Mouse (Mus musculus) hindbrain, postnatal 0 days (tissue): ENCODE results near the gene Prkar2a. TPM values are rescaled to one million over a fixed set of nuclear protein-coding genes. Genes with fewer than 3 reads are reported as not detected.

Source experiments
- ATAC-seq: fragments of 200-750 bp; cut with Nextera tagmentation; 2 replicates; pipeline ENCODE4 v1.8.0; 2017; ENCODE audit warnings: mild to moderate bottlenecking, moderate TSS enrichment, moderate library complexity
- DNase-seq: peaks from one replicate; pipeline ENCODE4 v3.0.0-alpha.2; 2015; ENCODE audit warnings: low spot score
- H3K27ac ChIP-seq: fragments of 300-500 bp; sonication (generic); 2 replicates; pipeline ENCODE4 v1.5.1; 2014; ENCODE audit warnings: mild to moderate bottlenecking
- H3K27me3 ChIP-seq: fragments of 300-500 bp; sonication (generic); 2 replicates; pipeline ENCODE4 v1.6.1; 2014; ENCODE audit warnings: low read length, mixed read lengths; ENCODE audit not compliant: insufficient read depth
- H3K36me3 ChIP-seq: fragments of 300-500 bp; sonication (generic); 2 replicates; pipeline ENCODE4 v1.6.1; 2014; ENCODE audit warnings: low read length, mixed read lengths; ENCODE audit not compliant: insufficient read depth
- H3K4me1 ChIP-seq: fragments of 300-500 bp; sonication (generic); 2 replicates; pipeline ENCODE4 v1.6.1; 2014; ENCODE audit warnings: antibody characterized with exemption, low read length, mixed read lengths; ENCODE audit not compliant: insufficient read depth
- H3K4me2 ChIP-seq: fragments of 300-500 bp; sonication (generic); 2 replicates; pipeline ENCODE4 v1.6.1; 2014; ENCODE audit warnings: low read depth, mild to moderate bottlenecking, low read length, moderate library complexity, mixed read lengths
- H3K4me3 ChIP-seq: fragments of 300-500 bp; sonication (generic); 2 replicates; pipeline ENCODE4 v1.5.1; 2014; ENCODE audit warnings: low read length
- H3K9ac ChIP-seq: fragments of 300-500 bp; sonication (generic); replicated peaks from 2 replicates; pipeline ENCODE4 v1.6.1; 2014; ENCODE audit warnings: mild to moderate bottlenecking, low read length, moderate library complexity, mixed read lengths
- H3K9me3 ChIP-seq: fragments of 300-500 bp; sonication (generic); 2 replicates; pipeline ENCODE4 v1.6.1; 2016; ENCODE audit warnings: low read length, mixed read lengths
- CTCF ChIP-seq: IDR thresholded peaks from 2 replicates; pipeline ENCODE4 v1.5.1; 2016; ENCODE audit warnings: antibody characterized with exemption, control low read depth, low read depth
- WGBS: fragments of 180-500 bp; shearing (Covaris S2); extraction: QIAGEN DNeasy Blood & Tissue Kit; methylation state at CpG from one replicate; pipeline ENCODE4 v1.1.7; 2014; 5-methylcytosine and 5-hydroxymethylcytosine counted together
- polyA plus RNA-seq: library from polyadenylated mRNA; unstranded; fragments of >200 nt; fragmentation: Nextera tagmentation; extraction: Ambion mirVana; gene quantifications from 2 replicates; pipeline ENCODE4 v1.2.1, GENCODE M21; 2015
- total RNA-seq: library from RNA; depleted of rRNA; stranded (reverse); fragments of >200 nt; gene quantifications from 2 replicates; pipeline ENCODE4 v1.2.3, GENCODE M21; 2014; rRNA removed

The Prkar2a gene
- total RNA-seq (87.3 and 92.2 TPM in 2 replicates), polyA plus RNA-seq (39.7 and 43.9 TPM in 2 replicates)

DNA sequence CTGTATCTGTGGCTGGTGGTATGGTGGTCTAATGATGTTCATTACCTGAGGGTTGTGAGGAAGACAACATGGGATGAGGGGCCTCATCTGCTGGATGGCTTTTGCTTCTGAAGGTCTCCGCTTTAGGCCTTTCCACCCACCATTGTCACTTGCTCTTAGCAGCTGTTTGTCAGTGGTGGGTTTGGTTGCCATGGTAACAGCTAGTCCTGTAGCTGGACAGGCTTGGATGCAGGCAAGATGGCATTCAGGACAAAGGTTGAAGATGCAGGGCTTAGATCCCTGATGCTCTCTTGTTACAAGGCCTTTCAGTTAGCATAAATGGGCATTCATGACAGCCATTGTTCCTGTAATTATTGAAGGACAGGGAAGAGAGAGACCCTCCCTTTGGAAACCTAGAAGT is at the start of gene Prkar2a:
TSS of gene Prkar2a (plus strand) at position 209 of the 400 bp plus-strand sequence.
- H3K4me1 ChIP-seq, result peaks cover 18% of the 10 kb centered on the region
- TF ChIP-seq CTCF, result no peak
- H3K4me3 ChIP-seq, result no peak within 1 kb of the TSS
- no peaks in the 10 kb centered on the region for H3K27me3 ChIP-seq
- peak within 1 kb of the TSS; percentile 38; the same call in 1 of the 2 replicates for H3K27ac ChIP-seq
- no peaks in the 10 kb centered on the region for H3K9me3 ChIP-seq
- DNase-seq (peak; percentile 76), ATAC-seq (no peak)
- WGBS, result 31% methylated on average over 1 of the region's 1 CpGs
- H3K4me2 ChIP-seq, result no peak within 1 kb of the TSS
- no peak within 1 kb of the TSS for H3K9ac ChIP-seq
- H3K36me3 ChIP-seq, result 0 out of 2 replicates have a peak, but pooled peaks cover 5% of the 10 kb centered on the region

DNA sequence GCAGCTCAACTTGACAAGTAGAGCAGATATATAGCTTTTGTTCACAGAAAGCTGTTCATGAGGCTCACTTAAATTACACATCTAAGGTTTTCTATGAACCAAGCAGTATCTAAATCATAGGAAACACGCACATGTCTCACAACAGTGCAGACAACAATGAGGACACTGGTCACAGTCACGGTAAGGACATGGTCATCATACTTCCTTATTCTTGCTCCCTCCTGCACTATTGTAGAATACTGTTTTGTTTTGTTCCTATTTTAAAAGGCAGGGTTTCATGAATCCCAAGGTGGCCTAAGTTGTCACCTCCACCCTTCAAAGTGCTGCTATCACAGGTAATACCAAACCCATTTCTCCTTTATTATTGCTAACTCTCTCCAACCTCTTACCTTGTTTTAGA is 49.3 kb upstream of the Prkar2a start:
- H3K9ac ChIP-seq, result no peak overlapping the region
- 91% methylated on average over 2 of the region's 2 CpGs for WGBS
- no peaks in the 10 kb centered on the region for H3K4me1 ChIP-seq
- no peaks in the 10 kb centered on the region for H3K36me3 ChIP-seq
- no peaks in the 10 kb centered on the region for H3K9me3 ChIP-seq
- no peak for TF ChIP-seq CTCF
- DNase-seq (no peak), ATAC-seq (no peak)
- no peak overlapping the region for H3K27ac ChIP-seq
- H3K4me2 ChIP-seq, result no peak overlapping the region
- no peak overlapping the region for H3K4me3 ChIP-seq
- H3K27me3 ChIP-seq, result no peaks in the 10 kb centered on the region

DNA sequence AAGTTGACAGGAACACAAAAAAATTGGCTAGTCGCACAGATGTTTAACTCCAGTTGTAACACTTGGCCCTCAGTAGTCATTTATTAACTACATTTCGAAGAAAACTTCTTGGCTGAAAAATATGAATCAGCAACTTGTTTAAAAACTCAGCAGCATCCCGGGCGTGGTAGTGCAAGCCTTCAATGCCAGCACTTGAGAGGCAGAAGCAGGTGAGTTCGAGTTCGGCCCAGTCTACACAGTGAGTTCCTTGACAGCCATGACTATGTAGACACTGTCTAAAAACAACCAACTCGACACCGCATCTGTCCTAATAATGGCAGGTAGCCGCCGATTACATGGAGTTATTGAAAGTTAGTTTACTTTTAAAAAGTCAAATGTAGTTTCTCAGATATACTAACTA is 40.9 kb upstream of the Prkar2a start:
- no peak for TF ChIP-seq CTCF
- Histone ChIP-seq H3K27me3 (no peaks in the 10 kb centered on the region), H3K4me3 (peak overlapping the region; percentile 98), H3K36me3 (no peaks in the 10 kb centered on the region), H3K4me1 (peaks cover 5% of the 10 kb centered on the region), H3K4me2 (peak overlapping the region; percentile 66), H3K9ac (peak overlapping the region; percentile 85), H3K27ac (peak overlapping the region; percentile 90), H3K9me3 (no peaks in the 10 kb centered on the region)
- ATAC-seq, result no peak
- DNase-seq, result no peak
- 46% methylated on average over 10 of the region's 10 CpGs for WGBS

DNA sequence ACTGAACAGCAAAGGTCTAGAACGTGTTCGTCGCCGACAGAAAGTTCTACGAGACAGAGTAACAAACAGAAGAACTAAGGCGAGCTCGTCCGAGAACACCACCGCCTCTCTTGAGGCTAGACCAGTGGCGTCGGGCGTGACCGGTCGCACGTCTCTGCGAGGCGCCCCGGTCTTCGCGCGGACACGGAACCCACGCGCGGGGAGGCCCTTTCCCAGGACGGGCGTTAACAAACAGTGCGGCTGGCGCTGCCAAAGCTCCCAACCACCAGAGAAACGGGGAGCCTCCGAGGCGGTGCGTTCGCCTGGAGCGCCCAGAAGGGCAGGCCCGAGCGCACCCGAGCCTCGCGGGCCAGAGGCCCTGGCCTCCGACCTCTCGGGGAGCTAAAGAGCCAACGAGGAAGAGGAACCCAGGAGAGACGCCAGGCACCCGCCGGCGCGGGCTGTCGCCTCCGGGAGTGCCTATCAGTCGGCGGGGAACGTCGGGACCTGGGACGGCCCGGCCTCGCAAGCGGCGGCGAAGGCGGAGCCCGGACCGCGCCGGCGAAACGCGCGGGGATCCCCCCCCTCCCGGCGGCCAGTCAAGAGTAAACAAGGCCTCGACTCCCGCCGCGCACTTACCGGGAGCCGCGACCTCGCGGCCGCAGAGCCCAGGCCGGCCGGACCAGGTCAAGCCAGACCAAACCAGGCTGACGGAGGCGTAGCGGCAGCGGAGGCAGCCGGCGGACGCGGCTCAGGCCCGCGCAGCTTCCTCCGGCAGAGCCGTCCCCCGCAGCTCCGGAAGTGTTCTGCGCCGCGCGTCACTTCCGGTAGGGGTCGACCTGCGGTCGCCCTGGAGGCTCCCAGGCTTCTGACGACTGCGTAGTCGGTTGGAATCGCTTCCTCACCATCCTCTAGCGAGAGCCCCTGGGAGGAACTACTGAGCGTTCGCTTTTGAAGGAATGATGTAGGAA is 40.2 kb upstream of the Prkar2a start, which contains the start of gene Arih2:
TSS of gene Arih2 (minus strand) at position 776 of the 950 bp plus-strand sequence.
- TF ChIP-seq CTCF, result no peak
- ATAC-seq, result peak; percentile 98
- under 1% methylated on average over 111 of the region's 112 CpGs for WGBS
- Histone ChIP-seq H3K4me1 (peaks cover 5% of the 10 kb centered on the region), H3K4me3 (peak within 1 kb of the TSS; percentile 98), H3K36me3 (no peaks in the 10 kb centered on the region), H3K27me3 (no peaks in the 10 kb centered on the region), H3K27ac (peak within 1 kb of the TSS; percentile 90), H3K9me3 (no peaks in the 10 kb centered on the region), H3K9ac (peak within 1 kb of the TSS; percentile 85), H3K4me2 (peak within 1 kb of the TSS; percentile 66)
- DNase-seq, result peak; percentile 97

DNA sequence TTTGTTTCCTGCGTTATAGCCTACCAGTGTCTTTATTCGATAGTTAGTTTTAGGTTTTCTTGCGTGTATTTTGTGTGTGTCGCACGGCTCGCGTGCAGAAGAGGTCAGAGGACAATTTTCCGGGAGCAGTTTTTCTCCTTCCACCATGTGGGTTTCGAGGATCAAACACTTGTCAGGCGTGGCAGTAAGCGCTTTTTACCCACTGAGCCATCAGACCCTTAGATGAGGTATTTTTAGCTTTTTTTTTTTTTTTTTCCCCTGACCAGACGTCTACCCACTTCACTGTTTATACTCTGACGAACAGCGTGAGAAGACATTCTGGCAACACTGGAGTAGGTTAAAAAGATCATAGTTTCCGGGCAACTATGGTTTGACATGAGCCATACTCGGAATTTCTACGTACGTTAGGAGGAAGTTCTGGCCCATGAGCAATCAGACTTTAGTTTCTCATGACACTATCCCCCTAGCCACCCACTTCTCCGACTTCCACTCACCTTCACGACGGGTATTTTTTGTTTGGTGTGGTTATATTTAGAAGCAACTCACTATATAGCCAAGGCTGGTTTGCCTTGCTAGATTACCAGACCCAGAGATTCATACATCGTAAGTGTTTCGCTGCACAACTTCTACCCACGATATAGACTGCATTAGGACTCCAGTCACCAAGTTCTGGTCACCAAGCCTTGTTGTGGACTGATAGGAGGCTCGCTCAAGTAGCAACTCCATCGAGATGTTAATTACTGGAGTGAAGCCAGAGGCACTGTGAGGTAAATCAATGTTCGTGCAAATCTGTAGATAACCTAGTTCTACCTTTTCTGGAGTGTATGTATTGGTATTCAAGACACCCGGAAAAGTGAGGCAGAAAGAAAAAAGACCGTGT is 39.3 kb upstream of the Prkar2a start:
- Histone ChIP-seq H3K9me3 (no peaks in the 10 kb centered on the region), H3K4me1 (peaks cover 5% of the 10 kb centered on the region), H3K9ac (peak overlapping the region; percentile 85), H3K4me3 (peak overlapping the region; percentile 98), H3K36me3 (no peaks in the 10 kb centered on the region), H3K27ac (peak overlapping the region; percentile 90), H3K4me2 (peak overlapping the region; percentile 66), H3K27me3 (no peaks in the 10 kb centered on the region)
- ATAC-seq (no peak; the same call in none of the 2 replicates), DNase-seq (no peak)
- TF ChIP-seq CTCF, result no peak
- 26% methylated on average over 29 of the region's 29 CpGs for WGBS
